Mouse (Mus musculus) activated CD4-positive, CD25-positive, alpha-beta regulatory T cell, adult 9 weeks (primary cell): ENCODE data around the gene Pigx. TPM values are rescaled to one million over a fixed set of nuclear protein-coding genes. Genes with fewer than 3 reads are reported as not detected.

Source experiments
- polyA plus RNA-seq: library from polyadenylated mRNA; unstranded; fragments of 100-300 nt; shearing (Covaris generic); gene quantifications from one replicate; pipeline ENCODE4 v1.2.1, GENCODE M21; 2017

Gene Pigx
- 142 TPM for polyA plus RNA-seq

GRCm38 (mm10) chr16:32099638-32100150, at the start of gene Pigx, which contains the start of gene Cep19:
TSS of gene Pigx (minus strand) at chr16:32099740.
TSS of gene Cep19 (plus strand) at chr16:32099800.

GRCm38 (mm10) chr16:32078991-32079511, 20.5 kb downstream of the Pigx start, which contains the start of gene Pak2:
TSS of gene Pak2 (minus strand) at chr16:32079342.

Other genes starting within 250 kb of the Pigx start
- gene Meltf, start 220.9 kb downstream of the Pigx start, polyA plus RNA-seq: not detected
- gene Pigz, start 165.9 kb downstream of the Pigx start, polyA plus RNA-seq: 0.89 TPM
- 4.8 TPM for gene 0610012G03Rik, start 151.2 kb downstream of the Pigx start, polyA plus RNA-seq
- gene Ncbp2, start 151.2 kb downstream of the Pigx start, polyA plus RNA-seq: 57.3 TPM
- 17.5 TPM for gene Senp5, start 96.5 kb downstream of the Pigx start, polyA plus RNA-seq
- gene Pak2, start 20.4 kb downstream of the Pigx start, polyA plus RNA-seq: 89.8 TPM
- gene Cep19, start 60 bp upstream of the Pigx start, polyA plus RNA-seq: 44.3 TPM
- gene Nrros, start 65.9 kb upstream of the Pigx start, polyA plus RNA-seq: 99.4 TPM
- not detected for gene Bex6, start 80.1 kb upstream of the Pigx start, polyA plus RNA-seq
- gene Fbxo45, start 147.4 kb upstream of the Pigx start, polyA plus RNA-seq: 2.4 TPM
- 25.0 TPM for gene Wdr53, start 147.5 kb upstream of the Pigx start, polyA plus RNA-seq
- not detected for gene Smco1, start 171.7 kb upstream of the Pigx start, polyA plus RNA-seq
- 14.9 TPM for gene Rnf168, start 177.7 kb upstream of the Pigx start, polyA plus RNA-seq
- 31.5 TPM for gene Ubxn7, start 232.5 kb upstream of the Pigx start, polyA plus RNA-seq